Mouse (Mus musculus): ENCODE measurements at regions not wholly inside any gene's neighbourhood (a gene's known extent, or its start where the extent isn't known, plus 50 kb on each side); places are given as distances from the start of the nearest gene placed in this dataset.

- DNase-seq = no peak
Measured at GRCm38 (mm10) chr2:145003509-145003908, 164.0 kb upstream of the Slc24a3 start.

DNA sequence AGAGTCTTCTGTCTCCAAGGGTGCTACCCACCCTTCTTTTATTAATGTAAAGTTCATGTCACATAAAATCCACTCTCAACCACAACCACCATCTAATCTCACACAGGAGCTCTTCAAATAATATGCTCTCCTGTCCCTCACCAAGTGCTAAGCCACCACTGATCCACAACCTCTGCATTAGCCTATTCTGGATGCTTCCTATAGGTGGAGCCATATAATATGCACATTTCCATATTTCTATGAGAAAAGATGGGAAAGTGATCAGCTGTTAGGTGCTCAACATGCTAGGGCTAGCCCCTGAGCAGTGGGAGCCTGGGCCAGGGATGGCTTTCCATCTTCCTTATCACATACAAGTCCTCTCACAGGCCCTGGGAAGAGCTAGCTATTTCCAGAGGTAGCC lies 156.9 kb upstream of the Slc24a3 start:
- no peak for DNase-seq

DNA sequence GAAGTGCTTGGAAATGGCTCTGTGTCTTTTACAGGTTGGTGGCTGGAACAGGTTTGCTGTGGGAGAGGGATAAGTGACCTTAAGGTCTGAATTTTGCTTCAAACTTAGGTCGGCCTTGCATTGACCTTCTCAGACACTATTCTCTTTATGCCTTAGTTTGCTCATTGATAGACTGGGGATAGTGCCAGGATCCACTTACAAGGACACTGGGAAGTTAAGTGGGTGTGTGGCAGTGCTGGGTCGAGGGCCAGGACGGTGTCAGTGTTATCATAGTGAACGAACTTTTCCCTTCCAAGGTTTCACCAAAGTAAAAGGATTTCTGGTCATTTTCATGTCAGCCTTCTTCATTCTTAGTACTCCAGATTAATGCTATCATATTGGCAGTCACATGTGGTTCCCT lies 156.3 kb upstream of the Slc24a3 start:
- peak; percentile 45 for DNase-seq

- DNase-seq = no peak
Measured at GRCm38 (mm10) chr2:145015951-145016350, 151.6 kb upstream of the Slc24a3 start.

GRCm38 (mm10) chr2:145016939-145017338 lies 150.6 kb upstream of the Slc24a3 start:
- no peak for DNase-seq

DNA sequence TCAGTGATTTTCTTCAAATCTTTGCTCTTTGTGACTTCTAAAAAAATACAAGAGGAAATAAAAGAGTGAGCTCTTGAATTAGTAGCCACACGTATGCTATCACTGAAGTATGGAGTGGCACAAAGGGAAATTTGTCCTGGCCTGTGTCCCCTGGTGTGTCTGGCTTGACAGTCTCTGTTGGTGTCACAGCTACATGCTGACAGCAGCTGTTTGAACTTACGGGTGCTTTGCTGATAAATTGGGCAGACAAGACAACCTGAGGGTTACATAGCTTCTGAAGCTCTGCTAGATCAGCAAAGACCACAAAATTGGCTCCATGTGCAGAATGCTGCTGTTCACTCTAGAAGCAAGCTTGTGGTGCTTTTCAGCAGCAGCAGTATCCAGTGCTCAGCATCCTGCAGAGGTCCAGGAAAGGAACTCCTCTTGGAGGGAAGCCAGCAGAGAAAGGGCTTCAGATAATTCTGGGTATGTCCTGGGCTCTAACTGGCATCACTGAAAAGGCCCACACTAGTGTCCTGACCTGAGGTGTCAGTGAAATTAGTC lies 149.9 kb upstream of the Slc24a3 start:
- no peak for DNase-seq

GRCm38 (mm10) chr2:145047743-145048142 lies 119.8 kb upstream of the Slc24a3 start:
- DNase-seq = no peak

DNA sequence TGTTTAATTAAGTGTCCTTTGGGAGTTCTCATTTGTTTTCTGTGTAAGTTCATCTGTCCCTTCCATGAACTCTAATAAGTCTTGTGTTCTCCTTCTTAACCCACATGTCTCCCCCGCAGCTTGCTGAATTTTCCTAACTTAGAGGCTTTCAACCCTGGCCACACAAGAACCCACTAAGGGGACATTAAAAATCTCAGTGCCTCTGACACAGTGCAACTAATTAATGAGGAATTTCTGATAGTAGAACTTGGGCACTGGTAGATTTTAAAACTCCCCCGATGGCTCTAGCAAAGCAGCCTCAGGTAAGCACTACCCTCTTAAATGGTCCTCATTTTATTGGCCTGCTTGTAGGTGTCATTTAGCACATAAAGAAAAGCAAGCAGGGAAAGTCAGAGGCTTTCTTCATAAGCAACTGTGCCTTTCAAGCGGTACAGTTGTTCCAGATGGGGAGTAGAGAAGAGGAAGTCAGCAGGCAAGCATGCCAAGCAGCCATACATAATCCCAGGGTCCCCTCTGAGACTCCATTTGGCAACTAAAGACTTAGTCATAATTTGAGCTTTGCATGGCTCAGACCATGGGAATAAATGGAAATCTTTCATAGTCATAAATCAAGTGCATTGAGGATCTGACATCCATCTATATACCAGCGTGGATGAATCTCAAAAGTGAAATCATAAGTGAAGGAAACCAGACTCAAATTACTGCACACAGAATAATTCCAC lies 117.7 kb upstream of the Slc24a3 start:
- DNase-seq = no peak

DNA sequence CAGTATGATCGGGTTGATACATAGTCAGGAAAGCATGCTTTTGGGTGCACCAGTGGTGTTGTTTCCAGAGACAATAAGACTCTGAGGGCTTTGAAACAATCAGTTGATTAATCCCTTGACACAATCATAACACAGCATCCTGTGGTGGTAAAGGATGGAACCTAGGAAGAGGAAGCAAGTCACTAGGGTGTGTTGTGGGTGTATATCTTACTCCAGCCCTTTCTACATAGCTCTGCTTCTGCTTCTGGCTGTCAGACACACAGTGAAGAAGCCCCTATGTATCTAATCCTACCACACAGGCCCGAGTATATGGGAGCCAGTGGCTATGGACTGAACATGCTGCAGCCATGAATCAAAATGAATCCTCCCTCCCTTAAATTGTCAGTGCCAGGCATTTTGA lies 115.1 kb upstream of the Slc24a3 start:
- DNase-seq = no peak

- DNase-seq = no peak
Measured at GRCm38 (mm10) chr2:145056219-145056618, 111.3 kb upstream of the Slc24a3 start.

- DNase-seq = no peak
Measured at GRCm38 (mm10) chr2:145056762-145057161, 110.8 kb upstream of the Slc24a3 start.

DNA sequence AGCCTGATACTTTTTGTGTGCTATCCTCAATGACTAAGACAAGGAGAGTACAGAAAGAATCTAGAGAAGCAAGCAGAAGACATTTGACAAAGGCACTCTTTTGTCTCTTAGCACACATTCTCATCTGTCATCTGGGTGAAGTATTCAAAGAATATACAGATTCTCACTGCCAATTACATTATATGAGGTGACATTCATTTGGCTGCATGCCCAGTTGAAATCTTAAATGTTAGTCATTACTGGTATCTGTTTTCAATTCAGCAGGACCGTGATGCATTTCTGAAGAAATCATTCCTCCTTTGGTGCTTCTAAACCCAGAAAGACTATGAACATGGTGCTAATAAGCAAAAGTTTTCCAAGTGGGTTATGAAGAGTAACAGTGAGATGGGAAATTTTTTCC lies 97.6 kb upstream of the Slc24a3 start:
- DNase-seq = no peak

GRCm38 (mm10) chr2:145081926-145082325 lies 85.6 kb upstream of the Slc24a3 start:
- no peak for DNase-seq

- DNase-seq = peak; percentile 55
Measured at GRCm38 (mm10) chr2:145084621-145085020, 82.9 kb upstream of the Slc24a3 start.

- DNase-seq = no peak
Measured at GRCm38 (mm10) chr2:145086118-145086517, 81.4 kb upstream of the Slc24a3 start.

DNA sequence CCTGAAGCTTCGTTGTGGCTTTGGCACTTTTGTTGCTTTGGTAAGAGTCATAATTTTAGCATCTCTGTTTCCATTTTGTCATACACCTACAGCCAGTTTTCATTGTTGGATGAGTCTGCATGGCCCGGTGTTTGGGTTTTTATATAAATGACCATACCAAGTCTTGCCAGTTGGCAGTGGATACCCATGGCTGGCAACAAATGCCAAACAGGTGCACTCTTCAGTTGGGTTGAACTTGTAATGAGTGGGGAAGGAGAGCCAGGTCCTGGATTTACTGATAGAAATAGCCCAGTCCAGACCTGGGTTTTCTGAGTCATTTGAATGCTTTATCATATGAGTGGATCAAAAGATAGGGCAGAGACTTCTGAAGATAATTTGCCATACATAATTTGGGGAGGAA lies 64.3 kb upstream of the Slc24a3 start:
- DNase-seq = no peak

DNA sequence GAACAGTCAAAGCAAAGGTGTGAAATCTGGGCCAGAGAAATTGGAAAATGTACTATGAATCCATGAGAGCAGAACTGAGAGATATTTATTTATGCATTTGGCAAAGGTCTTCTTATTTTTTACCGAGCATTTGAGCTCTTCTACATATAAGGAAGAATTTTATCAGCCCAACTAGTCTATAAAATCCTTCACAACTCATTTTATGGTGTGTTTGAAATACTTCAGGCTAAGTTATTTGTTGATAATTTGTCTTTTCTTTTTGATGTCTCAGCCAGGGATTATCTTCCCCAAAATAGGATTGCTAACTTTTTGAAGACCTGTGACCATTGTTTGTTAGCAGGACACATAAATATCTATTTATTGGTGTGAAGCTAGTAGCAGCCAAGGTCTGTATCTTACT lies 55.9 kb upstream of the Slc24a3 start:
- DNase-seq = no peak

DNA sequence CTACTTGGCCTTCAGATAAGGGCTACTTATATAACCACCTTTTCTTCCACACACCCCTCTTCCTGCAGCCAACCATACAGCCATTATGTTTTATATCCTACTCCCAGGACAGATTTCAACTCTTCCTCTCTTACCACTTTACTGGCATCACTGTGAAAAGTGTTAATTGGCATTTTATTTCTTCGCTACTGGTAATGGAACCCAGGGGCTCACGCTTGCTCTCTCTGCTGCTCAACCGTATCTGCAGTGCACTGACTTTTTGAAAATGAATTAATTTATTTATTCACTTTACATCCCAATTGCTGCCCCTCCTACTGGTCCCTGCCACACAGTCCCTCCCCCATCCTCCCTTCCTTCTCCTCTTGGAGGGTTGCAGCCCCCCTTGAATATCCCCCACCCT lies 52.5 kb upstream of the Slc24a3 start:
- DNase-seq = no peak

All from adrenal gland, adult 2 months (tissue).